Mouse (Mus musculus): Measurements from ENCODE around the gene Neurod2.

GRCm38 (mm10) chr11:98318421-98319116, 10.9 kb downstream of the Neurod2 start:
- TF ChIP-seq POLR2A (IDR thresholded peaks at IDR 0.05; ENCODE audit: low read depth, low read length) (no peak), CTCF (IDR thresholded peaks at IDR 0.05; ENCODE audit: borderline replicate concordance, insufficient read depth, low read length) (no peak)

Measured in embryonic fibroblast, embryonic 13.5 days (primary cell).